Mouse (Mus musculus): ENCODE measurements around the gene Rbm14.

Rbm14 gene

GRCm38 (mm10) chr19:4811063-4811908 lies at the start of gene Rbm14, which contains the start of gene Gm21992:
Rbm14 (minus strand) TSS chr19:4811634.
Gm21992 (minus strand) TSS chr19:4811612.
- DNase-seq (ENCODE audit: low spot score in 2 of 2): peak; percentile 97 to 98

- no peak for DNase-seq (ENCODE audit: low spot score in 2 of 2)
Measured at GRCm38 (mm10) chr19:4859081-4859480, 47.6 kb upstream of the Rbm14 start.

- no peak for DNase-seq (ENCODE audit: low spot score in 2 of 2)
Measured at GRCm38 (mm10) chr19:4855951-4856350, 44.5 kb upstream of the Rbm14 start.

GRCm38 (mm10) chr19:4855470-4855820 lies 44.0 kb upstream of the Rbm14 start:
- no peak for DNase-seq (ENCODE audit: low spot score in 2 of 2)

GRCm38 (mm10) chr19:4854552-4855469 lies 43.4 kb upstream of the Rbm14 start, which contains the start of gene Ctsf:
Ctsf (plus strand) TSS chr19:4855130.
- peak; percentile 81 to 84 for DNase-seq (ENCODE audit: low spot score in 2 of 2)

- DNase-seq (ENCODE audit: low spot score in 2 of 2): no peak
Measured at GRCm38 (mm10) chr19:4850281-4850680, 38.8 kb upstream of the Rbm14 start.

GRCm38 (mm10) chr19:4849800-4850199 lies 38.4 kb upstream of the Rbm14 start:
- DNase-seq (ENCODE audit: low spot score in 2 of 2): no peak

GRCm38 (mm10) chr19:4847490-4847889 lies 36.1 kb upstream of the Rbm14 start:
- DNase-seq (ENCODE audit: low spot score in 2 of 2): no peak

- DNase-seq (ENCODE audit: low spot score in 2 of 2): no peak
Measured at GRCm38 (mm10) chr19:4845846-4846245, 34.4 kb upstream of the Rbm14 start.

GRCm38 (mm10) chr19:4842611-4843010 lies 31.2 kb upstream of the Rbm14 start:
- no peak for DNase-seq (ENCODE audit: low spot score in 2 of 2)

GRCm38 (mm10) chr19:4840848-4841247 lies 29.4 kb upstream of the Rbm14 start:
- no peak for DNase-seq (ENCODE audit: low spot score in 2 of 2)

- peak; percentile 93 for DNase-seq (ENCODE audit: low spot score in 2 of 2)
Measured at GRCm38 (mm10) chr19:4839149-4839548, 27.7 kb upstream of the Rbm14 start, which contains the start of the genes Ccs and Ccdc87. Ccs (minus strand) TSS chr19:4839332. Ccdc87 (plus strand) TSS chr19:4839366.

GRCm38 (mm10) chr19:4838526-4839140 lies 27.2 kb upstream of the Rbm14 start:
- DNase-seq (ENCODE audit: low spot score in 2 of 2): no peak

GRCm38 (mm10) chr19:4837049-4837448 lies 25.6 kb upstream of the Rbm14 start:
- no peak for DNase-seq (ENCODE audit: low spot score in 2 of 2)

- DNase-seq (ENCODE audit: low spot score in 2 of 2): no peak
Measured at GRCm38 (mm10) chr19:4836096-4836495, 24.7 kb upstream of the Rbm14 start.

GRCm38 (mm10) chr19:4833977-4834376 lies 22.5 kb upstream of the Rbm14 start:
- no peak for DNase-seq (ENCODE audit: low spot score in 2 of 2)

- peak in 1 of 2 experiments; percentile 39 for DNase-seq (ENCODE audit: low spot score in 2 of 2)
Measured at GRCm38 (mm10) chr19:4829156-4829555, 17.7 kb upstream of the Rbm14 start.

GRCm38 (mm10) chr19:4828444-4829114 lies 17.1 kb upstream of the Rbm14 start:
- no peak for DNase-seq (ENCODE audit: low spot score in 2 of 2)

GRCm38 (mm10) chr19:4820678-4821303 lies 9.4 kb upstream of the Rbm14 start:
- DNase-seq (ENCODE audit: low spot score in 2 of 2): peak; percentile 69 to 70

- DNase-seq (ENCODE audit: low spot score in 2 of 2): no peak
Measured at GRCm38 (mm10) chr19:4817182-4817835, 5.9 kb upstream of the Rbm14 start.
